In the genomic region with DNA sequence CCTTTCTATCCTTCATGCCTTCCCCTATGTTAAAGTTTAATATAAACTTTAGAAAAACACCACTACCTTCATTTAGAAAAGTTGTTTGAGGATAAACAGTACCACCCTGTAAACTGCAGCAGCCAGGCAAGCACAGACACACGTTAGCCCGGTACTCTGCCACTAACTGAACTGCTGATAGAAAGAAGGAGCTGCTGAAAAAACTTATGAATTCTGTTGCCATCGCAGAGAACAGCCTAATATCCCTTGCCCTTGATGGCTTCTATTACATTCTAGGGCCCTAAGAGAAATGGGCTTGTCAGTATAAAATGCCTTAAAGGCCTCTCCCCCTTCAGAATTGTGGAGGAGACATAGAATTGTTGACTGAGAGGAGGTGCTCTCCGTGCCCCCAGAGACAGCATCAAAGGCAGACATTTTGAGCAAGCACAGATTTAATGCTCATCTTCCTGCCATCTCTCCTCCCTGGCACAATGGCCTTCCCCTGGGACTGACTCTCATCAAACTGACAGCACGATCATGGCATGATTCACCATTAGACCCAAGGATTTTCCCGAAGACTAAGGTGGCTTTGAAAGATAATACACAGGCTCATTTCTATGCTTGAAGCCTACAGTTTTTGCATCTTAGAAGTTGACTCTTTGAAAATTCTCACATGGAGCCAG, we compare ENCODE assay signal across 17 mouse cellular contexts.
DNase-seq lines count a peak whose midpoint lies in the region; ATAC-seq and TF ChIP-seq lines count a peak whose summit lies in the region.
"Had no signal": no experiment of that assay in that cellular context is flagged by ENCODE, and none has a peak within 500 bp of the region (broad histone marks: within the 10 kb centered on the region; RNA-seq: fewer than 3 reads in every experiment).

No protein-coding gene starts in this region.

- H3K4me1 ChIP-seq in forebrain, embryonic 14.5 days (ENCODE audit: control insufficient read depth, insufficient read depth, low read length) = no peaks in the 10 kb centered on the region
- H3K4me1 ChIP-seq in forebrain, postnatal 0 days (ENCODE audit: insufficient read depth) = no peaks in the 10 kb centered on the region
- peaks cover 6% of the 10 kb centered on the region for H3K4me1 ChIP-seq in midbrain, embryonic 13.5 days (replicated peaks)
- no peaks in the 10 kb centered on the region for H3K4me1 ChIP-seq in midbrain, embryonic 16.5 days (ENCODE audit: control insufficient read depth, insufficient read depth, low read length)
- 0 out of 2 replicates have a peak, but pooled peaks cover 3% of the 10 kb centered on the region for H3K4me1 ChIP-seq in midbrain, postnatal 0 days (ENCODE audit: insufficient read depth, low read length)
- H3K4me1 ChIP-seq: embryonic facial prominence, embryonic 10.5 days; forebrain, embryonic 15.5 days; heart, embryonic 13.5 days; hindbrain, embryonic 12.5 days had no signal

- no peaks in the 10 kb centered on the region for H3K9me3 ChIP-seq in forebrain, embryonic 14.5 days (replicated peaks; ENCODE audit: control insufficient read depth, low read length)
- no peaks in the 10 kb centered on the region for H3K9me3 ChIP-seq in forebrain, postnatal 0 days (ENCODE audit: low read length)
- H3K9me3 ChIP-seq in midbrain, embryonic 13.5 days = no peaks in the 10 kb centered on the region
- H3K9me3 ChIP-seq in midbrain, embryonic 16.5 days (replicated peaks; ENCODE audit: control insufficient read depth, low read length, poor library complexity, severe bottlenecking) = no peaks in the 10 kb centered on the region
- H3K9me3 ChIP-seq in midbrain, postnatal 0 days (ENCODE audit: low read length) = no peaks in the 10 kb centered on the region
- H3K9me3 ChIP-seq: embryonic facial prominence, embryonic 10.5 days; forebrain, embryonic 15.5 days; heart, embryonic 13.5 days; hindbrain, embryonic 12.5 days had no signal

- peak; percentile 18; the same call in 1 of the 2 replicates for ATAC-seq in forebrain, embryonic 14.5 days
- no peak for ATAC-seq in forebrain, postnatal 0 days
- ATAC-seq in midbrain, embryonic 13.5 days = peak; percentile 48; the same call in 1 of the 2 replicates
- ATAC-seq in midbrain, embryonic 16.5 days = no peak
- 0 out of 2 replicates have a peak, but pooled peaks have one; percentile 20 for ATAC-seq in midbrain, postnatal 0 days (ENCODE audit: low FRiP score)
- ATAC-seq: forebrain, embryonic 15.5 days; intestine, embryonic 16.5 days had no signal

- H3K9ac ChIP-seq in forebrain, embryonic 14.5 days (ENCODE audit: low read length) = no peak overlapping the region
- H3K9ac ChIP-seq in forebrain, postnatal 0 days = no peak overlapping the region
- H3K9ac ChIP-seq in midbrain, embryonic 13.5 days (replicated peaks) = no peak overlapping the region
- H3K9ac ChIP-seq in midbrain, embryonic 16.5 days (ENCODE audit: low read depth, low read length) = no peak overlapping the region
- H3K9ac ChIP-seq in midbrain, postnatal 0 days (replicated peaks; ENCODE audit: low read length, poor library complexity, severe bottlenecking) = no peak overlapping the region
- H3K9ac ChIP-seq: forebrain, embryonic 15.5 days; heart, embryonic 13.5 days; hindbrain, embryonic 12.5 days had no signal

- no peak overlapping the region for H3K4me2 ChIP-seq in forebrain, embryonic 14.5 days (ENCODE audit: low read length)
- H3K4me2 ChIP-seq in forebrain, postnatal 0 days (ENCODE audit: low read depth) = no peak overlapping the region
- H3K4me2 ChIP-seq in midbrain, embryonic 13.5 days (replicated peaks) = no peak overlapping the region
- no peak overlapping the region for H3K4me2 ChIP-seq in midbrain, embryonic 16.5 days (ENCODE audit: low read length)
- H3K4me2 ChIP-seq in midbrain, postnatal 0 days (ENCODE audit: low read depth, low read length, poor library complexity, severe bottlenecking) = no peak overlapping the region
- H3K4me2 ChIP-seq: forebrain, embryonic 15.5 days; heart, embryonic 13.5 days; hindbrain, embryonic 12.5 days had no signal

- no peaks in the 10 kb centered on the region for H3K36me3 ChIP-seq in forebrain, embryonic 14.5 days (ENCODE audit: control insufficient read depth, insufficient read depth, low read length)
- H3K36me3 ChIP-seq in forebrain, postnatal 0 days (ENCODE audit: insufficient read depth) = no peaks in the 10 kb centered on the region
- H3K36me3 ChIP-seq in midbrain, embryonic 13.5 days = no peaks in the 10 kb centered on the region
- no peaks in the 10 kb centered on the region for H3K36me3 ChIP-seq in midbrain, embryonic 16.5 days (ENCODE audit: control insufficient read depth, insufficient read depth, low read length)
- H3K36me3 ChIP-seq in midbrain, postnatal 0 days (ENCODE audit: insufficient read depth, low read length) = no peaks in the 10 kb centered on the region
- H3K36me3 ChIP-seq: embryonic facial prominence, embryonic 10.5 days; forebrain, embryonic 15.5 days; heart, embryonic 13.5 days; hindbrain, embryonic 12.5 days had no signal

- 78% methylated on average over 6 of the region's 6 CpGs for WGBS in forebrain, embryonic 14.5 days
- 75% methylated on average over 6 of the region's 6 CpGs for WGBS in forebrain, postnatal 0 days
- whole genome bisulfite sequencing in midbrain, embryonic 13.5 days = 66% methylated on average over 6 of the region's 6 CpGs
- WGBS in midbrain, embryonic 16.5 days = 46% methylated on average over 6 of the region's 6 CpGs
- 49% methylated on average over 6 of the region's 6 CpGs for WGBS in midbrain, postnatal 0 days

- no peak overlapping the region for H3K4me3 ChIP-seq in forebrain, embryonic 14.5 days (ENCODE audit: low read depth, low read length)
- no peak overlapping the region for H3K4me3 ChIP-seq in forebrain, postnatal 0 days (ENCODE audit: low read depth, low read length)
- no peak overlapping the region for H3K4me3 ChIP-seq in midbrain, embryonic 13.5 days (replicated peaks)
- no peak overlapping the region for H3K4me3 ChIP-seq in midbrain, embryonic 16.5 days (ENCODE audit: low read depth, low read length)
- H3K4me3 ChIP-seq in midbrain, postnatal 0 days (ENCODE audit: low read depth, low read length) = no peak overlapping the region
- H3K4me3 ChIP-seq: embryonic facial prominence, embryonic 10.5 days; forebrain, embryonic 15.5 days; heart, adult 2 months; heart, embryonic 13.5 days; hindbrain, embryonic 12.5 days had no signal

- DNase-seq in adrenal gland, adult 2 months = peak; percentile 28
- DNase-seq in adrenal gland, postnatal 10 days = no peak
- peak; percentile 36 for DNase-seq in forebrain, embryonic 14.5 days (ENCODE audit: low spot score)
- no peak for DNase-seq in forebrain, postnatal 0 days
- DNase-seq in midbrain, postnatal 0 days (ENCODE audit: low spot score) = no peak
- DNase-seq: cerebellum, adult 11-12 months; cerebellum, adult 9-10 months; gastrocnemius, postnatal 14 days; heart, adult 2 months; heart, postnatal 36 days had no signal

- no peak overlapping the region for H3K27ac ChIP-seq in forebrain, embryonic 14.5 days (ENCODE audit: low read depth, low read length)
- H3K27ac ChIP-seq in forebrain, postnatal 0 days (ENCODE audit: low read depth, low read length) = no peak overlapping the region
- H3K27ac ChIP-seq in midbrain, embryonic 13.5 days = no peak overlapping the region
- H3K27ac ChIP-seq in midbrain, embryonic 16.5 days (ENCODE audit: low read length) = no peak overlapping the region
- no peak overlapping the region for H3K27ac ChIP-seq in midbrain, postnatal 0 days (ENCODE audit: low read depth, low read length)
- H3K27ac ChIP-seq: embryonic facial prominence, embryonic 10.5 days; forebrain, embryonic 15.5 days; heart, adult 2 months; heart, embryonic 13.5 days; hindbrain, embryonic 12.5 days had no signal

- TF ChIP-seq CTCF in forebrain, postnatal 0 days (IDR thresholded peaks at IDR 0.05; ENCODE audit: low read depth) = no peak
- no peak for TF ChIP-seq CTCF in midbrain, postnatal 0 days (IDR thresholded peaks at IDR 0.05)

- no peaks in the 10 kb centered on the region for H3K27me3 ChIP-seq in forebrain, embryonic 14.5 days (replicated peaks; ENCODE audit: control insufficient read depth, insufficient read depth, low read length)
- H3K27me3 ChIP-seq in forebrain, postnatal 0 days (ENCODE audit: insufficient read depth, low read length) = no peaks in the 10 kb centered on the region
- no peaks in the 10 kb centered on the region for H3K27me3 ChIP-seq in midbrain, embryonic 13.5 days
- no peaks in the 10 kb centered on the region for H3K27me3 ChIP-seq in midbrain, embryonic 16.5 days (ENCODE audit: control insufficient read depth, insufficient read depth, low read depth, low read length)
- H3K27me3 ChIP-seq in midbrain, postnatal 0 days (ENCODE audit: insufficient read depth, low read length) = no peaks in the 10 kb centered on the region
- H3K27me3 ChIP-seq: forebrain, embryonic 15.5 days; heart, embryonic 13.5 days; hindbrain, embryonic 12.5 days had no signal

Comparison
In these comparisons a context has a peak if more than half of its experiments do, and no peak if none do; other contexts are left out.
1. DNase-seq: peak in adrenal gland, adult 2 months (single experiment) and forebrain, embryonic 14.5 days (single experiment); none in adrenal gland, postnatal 10 days (single experiment), forebrain, postnatal 0 days (single experiment) and midbrain, postnatal 0 days (single experiment).
2. ATAC-seq: peak in forebrain, embryonic 14.5 days (single experiment), midbrain, embryonic 13.5 days (single experiment) and midbrain, postnatal 0 days (single experiment); none in forebrain, postnatal 0 days (single experiment) and midbrain, embryonic 16.5 days (single experiment).